Mouse (Mus musculus) heart, adult 9 months (tissue): ENCODE results near the gene Acer3.

Source experiments
- DNase-seq, 2 experiments: peaks; one replicate each; pipeline ENCODE4 v3.0.0; 2022; ENCODE audit warnings: low spot score in 2 of 2

Gene Acer3

GRCm38 (mm10) chr7:98178560-98179231, 142.3 kb downstream of the Acer3 start:
- DNase-seq: no peak

GRCm38 (mm10) chr7:98177929-98178559, 143.0 kb downstream of the Acer3 start, which contains the start of gene Capn5:
Gene Capn5, minus strand, starts transcription at chr7:98178274.
- peak; percentile 71 to 74 for DNase-seq

GRCm38 (mm10) chr7:98177566-98177928, 143.5 kb downstream of the Acer3 start:
- DNase-seq: no peak

- DNase-seq: no peak
These were observed 143.9 kb downstream of the Acer3 start for GRCm38 (mm10) chr7:98177071-98177485.

GRCm38 (mm10) chr7:98176322-98177070, 144.5 kb downstream of the Acer3 start:
- no peak for DNase-seq

GRCm38 (mm10) chr7:98174883-98175755, 145.9 kb downstream of the Acer3 start:
- DNase-seq: no peak

GRCm38 (mm10) chr7:98173408-98173807, 147.6 kb downstream of the Acer3 start:
- DNase-seq: no peak

- DNase-seq: no peak
These were observed 148.3 kb downstream of the Acer3 start for GRCm38 (mm10) chr7:98172661-98173060.

GRCm38 (mm10) chr7:98171141-98172073, 149.6 kb downstream of the Acer3 start:
- DNase-seq: peak; percentile 81 to 84

- peak in 1 of 2 experiments; percentile 27 for DNase-seq
These were observed 155.9 kb downstream of the Acer3 start for GRCm38 (mm10) chr7:98164999-98165528.

- no peak for DNase-seq
These were observed 156.5 kb downstream of the Acer3 start for GRCm38 (mm10) chr7:98164382-98164998.

GRCm38 (mm10) chr7:98163700-98164099, 157.3 kb downstream of the Acer3 start:
- no peak for DNase-seq

GRCm38 (mm10) chr7:98162239-98162638, 158.8 kb downstream of the Acer3 start:
- no peak for DNase-seq

GRCm38 (mm10) chr7:98160041-98160740, 160.8 kb downstream of the Acer3 start:
- DNase-seq: no peak

- DNase-seq: no peak
These were observed 162.5 kb downstream of the Acer3 start for GRCm38 (mm10) chr7:98158481-98158880.

- DNase-seq: no peak
These were observed 163.2 kb downstream of the Acer3 start for GRCm38 (mm10) chr7:98157636-98158332.
